Comparison of ENCODE assay signal across 17 mouse cellular contexts in the genomic region with DNA sequence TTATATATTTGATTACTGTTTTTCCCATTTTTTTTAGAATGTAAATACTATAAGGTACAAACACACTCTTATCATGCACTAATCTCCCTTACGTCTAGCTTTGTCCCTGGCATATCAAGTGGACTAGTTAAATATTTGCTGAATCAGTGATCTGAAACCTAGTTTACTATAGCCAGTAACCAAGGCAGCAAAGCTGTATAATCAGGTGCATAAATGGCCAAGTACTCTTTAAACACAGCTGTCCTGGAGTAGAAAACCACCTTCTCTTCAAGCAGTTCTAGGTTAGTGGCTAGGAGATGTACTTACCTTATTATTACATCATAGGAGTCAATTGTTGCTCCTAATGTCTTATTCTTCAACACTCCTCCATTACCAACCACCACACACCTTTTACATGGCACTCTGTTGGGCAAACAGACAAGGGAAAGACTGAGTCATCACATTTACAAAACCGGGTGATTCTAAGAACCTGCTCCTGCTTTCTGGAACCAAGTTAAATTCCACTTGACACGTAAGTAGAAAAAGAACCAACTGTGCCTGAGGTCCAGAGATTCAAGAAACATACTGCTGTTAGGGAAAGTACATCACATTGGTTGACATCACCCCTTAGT. TPM values are rescaled to one million over a fixed set of nuclear protein-coding genes. Genes with fewer than 3 reads are reported as not detected.
DNase-seq lines count a peak whose midpoint lies in the region; ATAC-seq and TF ChIP-seq lines count a peak whose summit lies in the region.
"Had no signal": no experiment of that assay in that cellular context is flagged by ENCODE, and none has a peak within 500 bp of the region (broad histone marks: within the 10 kb centered on the region; RNA-seq: fewer than 3 reads in every experiment).

No protein-coding gene starts in this region.

- TF ChIP-seq EP300 in lung, postnatal 0 days (IDR thresholded peaks at IDR 0.05) = no peak
- no peak for TF ChIP-seq EP300 in stomach, postnatal 0 days (optimal IDR thresholded peaks at IDR 0.05)

- DNase-seq in heart, postnatal 10 days = no peak
- no peak for DNase-seq in kidney, adult 18-20 months
- peak; percentile 71 for DNase-seq in lung, postnatal 0 days (ENCODE audit: low spot score)
- no peak for DNase-seq in lung, adult 18-20 months
- no peak for DNase-seq in stomach, postnatal 0 days (ENCODE audit: low spot score)
- DNase-seq in spleen, adult 18-20 months = no peak
- DNase-seq: adrenal gland, postnatal 25 days; cerebellum, adult 9-10 months; forebrain, postnatal 0 days; liver, embryonic 13.5 days had no signal

- H3K4me3 ChIP-seq in heart, embryonic 15.5 days = no peak overlapping the region
- H3K4me3 ChIP-seq in kidney, embryonic 16.5 days (ENCODE audit: low read length) = no peak overlapping the region
- no peak overlapping the region for H3K4me3 ChIP-seq in lung, postnatal 0 days (ENCODE audit: low read depth, low read length)
- no peak overlapping the region for H3K4me3 ChIP-seq in stomach, postnatal 0 days (ENCODE audit: low read depth, low read length)
- H3K4me3 ChIP-seq: embryonic facial prominence, embryonic 13.5 days; liver, embryonic 13.5 days had no signal

- H3K27ac ChIP-seq in heart, embryonic 15.5 days = peak overlapping the region; percentile 68
- peak overlapping the region; percentile 86 for H3K27ac ChIP-seq in kidney, embryonic 16.5 days (ENCODE audit: low read length)
- H3K27ac ChIP-seq in lung, postnatal 0 days (ENCODE audit: low read length) = peak overlapping the region; percentile 79
- H3K27ac ChIP-seq in stomach, postnatal 0 days (replicated peaks) = peak overlapping the region; percentile 71; the same call in 1 of the 2 replicates
- H3K27ac ChIP-seq: embryonic facial prominence, embryonic 13.5 days had no signal

- peaks cover 15% of the 10 kb centered on the region for H3K4me1 ChIP-seq in heart, embryonic 15.5 days (replicated peaks)
- peaks cover 21% of the 10 kb centered on the region for H3K4me1 ChIP-seq in kidney, embryonic 16.5 days (ENCODE audit: insufficient read depth, low read length)
- peaks cover 5% of the 10 kb centered on the region; the same call in 1 of the 2 replicates for H3K4me1 ChIP-seq in lung, postnatal 0 days (ENCODE audit: insufficient read depth, low read depth, low read length)
- H3K4me1 ChIP-seq in stomach, postnatal 0 days (replicated peaks; ENCODE audit: control insufficient read depth, insufficient read depth) = no peaks in the 10 kb centered on the region
- H3K4me1 ChIP-seq: embryonic facial prominence, embryonic 13.5 days had no signal

- TF ChIP-seq CTCF in lung, postnatal 0 days (IDR thresholded peaks at IDR 0.05) = no peak
- no peak for TF ChIP-seq CTCF in stomach, postnatal 0 days (IDR thresholded peaks at IDR 0.05; ENCODE audit: low read depth)

- H3K36me3 ChIP-seq in heart, embryonic 15.5 days = peaks cover 36% of the 10 kb centered on the region
- peaks cover 45% of the 10 kb centered on the region for H3K36me3 ChIP-seq in kidney, embryonic 16.5 days (ENCODE audit: insufficient read depth, low read length)
- peaks cover 20% of the 10 kb centered on the region; the same call in 1 of the 2 replicates for H3K36me3 ChIP-seq in lung, postnatal 0 days (ENCODE audit: insufficient read depth, low read length)
- 0 out of 2 replicates have a peak, but pooled peaks cover 13% of the 10 kb centered on the region for H3K36me3 ChIP-seq in stomach, postnatal 0 days (ENCODE audit: control insufficient read depth, insufficient read depth, low read length)

- intact Hi-C loops in heart, postnatal 10 days (cut with DNase I) = loop anchor here (2.0 to 5.0 kb wide), 2 partner anchors 21 to 47 kb away; a partner anchor contains a TSS

- H3K27me3 ChIP-seq in heart, embryonic 15.5 days = no peaks in the 10 kb centered on the region
- H3K27me3 ChIP-seq in kidney, embryonic 16.5 days (ENCODE audit: insufficient read depth, low read length) = no peaks in the 10 kb centered on the region
- no peaks in the 10 kb centered on the region for H3K27me3 ChIP-seq in lung, postnatal 0 days (replicated peaks; ENCODE audit: insufficient read depth, low read length)
- no peaks in the 10 kb centered on the region for H3K27me3 ChIP-seq in stomach, postnatal 0 days (ENCODE audit: control insufficient read depth, insufficient read depth, low read length)
- H3K27me3 ChIP-seq: embryonic facial prominence, embryonic 13.5 days; liver, embryonic 13.5 days; megakaryocyte, embryonic 14.5 days; Patski had no signal

- no peak overlapping the region for H3K9ac ChIP-seq in heart, embryonic 15.5 days
- H3K9ac ChIP-seq in kidney, embryonic 16.5 days (replicated peaks; ENCODE audit: low read length) = no peak overlapping the region
- no peak overlapping the region for H3K9ac ChIP-seq in lung, postnatal 0 days (replicated peaks; ENCODE audit: low read depth)
- H3K9ac ChIP-seq in stomach, postnatal 0 days (ENCODE audit: low read length) = no peak overlapping the region
- H3K9ac ChIP-seq: embryonic facial prominence, embryonic 13.5 days; forebrain, postnatal 0 days; liver, embryonic 13.5 days had no signal

- no peaks in the 10 kb centered on the region for H3K9me3 ChIP-seq in heart, embryonic 15.5 days (replicated peaks)
- peaks cover 11% of the 10 kb centered on the region for H3K9me3 ChIP-seq in kidney, embryonic 16.5 days (ENCODE audit: low read length)
- no peaks in the 10 kb centered on the region for H3K9me3 ChIP-seq in lung, postnatal 0 days (ENCODE audit: low read length)
- no peaks in the 10 kb centered on the region for H3K9me3 ChIP-seq in stomach, postnatal 0 days (ENCODE audit: control insufficient read depth, low read length)
- H3K9me3 ChIP-seq: embryonic facial prominence, embryonic 13.5 days; liver, embryonic 13.5 days had no signal

- ATAC-seq in heart, embryonic 15.5 days (replicated peaks; ENCODE audit: insufficient number of reproducible peaks, insufficient read depth, low FRiP score, low read depth) = no peak
- ATAC-seq in kidney, embryonic 16.5 days (ENCODE audit: low FRiP score, low TSS enrichment) = peak; percentile 75
- peak; percentile 59 for ATAC-seq in lung, postnatal 0 days
- ATAC-seq in stomach, postnatal 0 days (ENCODE audit: low FRiP score, low TSS enrichment) = peak; percentile 68
- ATAC-seq: activated CD4-positive, CD25-positive, alpha-beta regulatory T cell, adult 4 months; forebrain, postnatal 0 days; midbrain, embryonic 16.5 days had no signal

- WGBS in heart, embryonic 15.5 days = 74% methylated on average over 3 of the region's 3 CpGs
- WGBS in kidney, embryonic 16.5 days = 73% methylated on average over 3 of the region's 3 CpGs
- 62% methylated on average over 3 of the region's 3 CpGs for WGBS in lung, postnatal 0 days
- 55% methylated on average over 3 of the region's 3 CpGs for WGBS in stomach, postnatal 0 days

- H3K4me2 ChIP-seq in heart, embryonic 15.5 days = no peak overlapping the region
- H3K4me2 ChIP-seq in kidney, embryonic 16.5 days (replicated peaks; ENCODE audit: low read depth, low read length) = no peak overlapping the region
- H3K4me2 ChIP-seq in lung, postnatal 0 days (replicated peaks; ENCODE audit: low read depth, low read length) = no peak overlapping the region
- no peak overlapping the region for H3K4me2 ChIP-seq in stomach, postnatal 0 days (replicated peaks; ENCODE audit: low read depth)
- H3K4me2 ChIP-seq: embryonic facial prominence, embryonic 13.5 days; liver, embryonic 13.5 days had no signal

RNA-seq across cellular contexts. Expression of a gene that starts 48.4 kb away (rescaled TPM):
- 16.5 and 17.5 TPM in 2 replicates for polyA plus RNA-seq in heart, embryonic 15.5 days (2015; fragmentation: Nextera tagmentation; extraction: Ambion mirVana)
- 10 to 100 TPM; 32.4 to 33.0 TPM for total RNA-seq in heart, postnatal 10 days (2021)
- 80.5 and 89.9 TPM in 2 replicates for polyA plus RNA-seq in kidney, embryonic 16.5 days (2015; fragmentation: Nextera tagmentation; extraction: Ambion mirVana)
- 52.3 and 56.0 TPM in 2 replicates for polyA plus RNA-seq in lung, postnatal 0 days (2015; fragmentation: Nextera tagmentation; extraction: Ambion mirVana)
- polyA plus RNA-seq in stomach, postnatal 0 days (2015; fragmentation: Nextera tagmentation; extraction: Ambion mirVana) = 7.1 and 8.0 TPM in 2 replicates
